Mouse (Mus musculus): Measurements from ENCODE around the gene Coro2a.

DNA sequence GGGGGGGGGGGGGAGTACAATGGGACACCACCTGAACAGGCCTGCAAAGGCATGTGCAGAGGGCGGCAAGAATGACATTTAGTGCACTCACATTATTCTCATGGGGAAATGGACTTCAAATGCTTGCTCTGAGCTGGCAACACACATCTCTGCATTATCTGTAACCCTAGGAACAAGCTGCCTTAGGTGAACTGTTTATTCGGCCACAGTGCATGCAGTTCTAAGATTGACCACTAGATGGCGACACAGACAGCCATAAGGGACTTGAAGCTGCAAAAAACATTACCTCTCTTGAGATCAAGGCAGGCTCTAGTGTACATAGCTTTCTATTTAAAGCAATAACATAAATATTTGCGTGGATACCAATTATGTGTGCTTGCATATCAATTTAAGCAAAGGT lies 9.2 kb upstream of the Coro2a start:
- TF ChIP-seq CTCF (IDR thresholded peaks at IDR 0.05; ENCODE audit: extremely low read depth, insufficient read depth, insufficient read length, insufficient replicate concordance) = peak; percentile 85; the same call in 1 of the 2 replicates
- TF ChIP-seq POLR2A (IDR thresholded peaks at IDR 0.05; ENCODE audit: low read depth, low read length) = no peak
